Mouse (Mus musculus): ENCODE data around the gene Trim11. TPM values are rescaled to one million over a fixed set of nuclear protein-coding genes. Genes with fewer than 3 reads are reported as not detected.
"Not testable (repeated sequence)": the region's sequence is repeated elsewhere in the genome, so short reads cannot be mapped to it uniquely, and the experiment has no call there.

Trim11 gene
- polyA plus RNA-seq, 1 experiment from 2014 or later = 9.1 TPM

- Histone ChIP-seq H3K9ac (peak overlapping the region; percentile 19; the same call in 1 of the 2 replicates), H3K27ac (replicated peaks) (peak overlapping the region; percentile 80), H3K4me1 (replicated peaks) (peaks cover 31% of the 10 kb centered on the region), H3K4me3 (replicated peaks) (peak overlapping the region; percentile 59), H3K9me3 (replicated peaks) (no peaks in the 10 kb centered on the region), H3K4me2 (peak overlapping the region; percentile 77), H3K27me3 (peaks cover 91% of the 10 kb centered on the region), H3K36me3 (replicated peaks) (no peaks in the 10 kb centered on the region)
- 14% methylated on average over 23 of the region's 23 CpGs for WGBS (ENCODE audit: insufficient replicate concordance)
- ATAC-seq (ENCODE audit: insufficient read depth) = peak; percentile 60
Measured at GRCm38 (mm10) chr11:58947798-58948528, 29.9 kb upstream of the Trim11 start.

GRCm38 (mm10) chr11:58948542-58949479 lies 29.1 kb upstream of the Trim11 start, which contains the start of gene Hist3h2ba:
Gene Hist3h2ba, plus strand, starts transcription at chr11:58948920.
- Histone ChIP-seq H3K36me3 (replicated peaks) (no peaks in the 10 kb centered on the region), H3K9me3 (replicated peaks) (no peaks in the 10 kb centered on the region), H3K9ac (peak within 1 kb of the TSS; percentile 59), H3K27ac (replicated peaks) (peak within 1 kb of the TSS; percentile 80), H3K4me1 (replicated peaks) (peaks cover 39% of the 10 kb centered on the region), H3K4me3 (replicated peaks) (peak within 1 kb of the TSS; percentile 59), H3K4me2 (peak within 1 kb of the TSS; percentile 77), H3K27me3 (peaks cover 82% of the 10 kb centered on the region)
- WGBS (ENCODE audit: insufficient replicate concordance) = 1% methylated on average over 48 of the region's 48 CpGs
- peak; percentile 80 for ATAC-seq (ENCODE audit: insufficient read depth)

- Histone ChIP-seq H3K9ac (peak overlapping the region; percentile 59), H3K27me3 (peaks cover 73% of the 10 kb centered on the region), H3K36me3 (replicated peaks) (no peaks in the 10 kb centered on the region), H3K9me3 (replicated peaks) (no peaks in the 10 kb centered on the region), H3K27ac (replicated peaks) (peak overlapping the region; percentile 80), H3K4me1 (replicated peaks) (peaks cover 39% of the 10 kb centered on the region), H3K4me3 (replicated peaks) (peak overlapping the region; percentile 59), H3K4me2 (peak overlapping the region; percentile 77)
- no peak for ATAC-seq (ENCODE audit: insufficient read depth)
- 23% methylated on average over 20 of the region's 20 CpGs for WGBS (ENCODE audit: insufficient replicate concordance)
Measured at GRCm38 (mm10) chr11:58949480-58950431, 28.1 kb upstream of the Trim11 start.

GRCm38 (mm10) chr11:58951210-58951609 lies 26.7 kb upstream of the Trim11 start:
- Histone ChIP-seq H3K4me2 (no peak overlapping the region), H3K36me3 (replicated peaks) (peaks cover 3% of the 10 kb centered on the region; the same call in 1 of the 2 replicates), H3K9me3 (replicated peaks) (no peaks in the 10 kb centered on the region), H3K9ac (no peak overlapping the region), H3K27me3 (peaks cover 60% of the 10 kb centered on the region), H3K4me1 (replicated peaks) (peaks cover 43% of the 10 kb centered on the region), H3K27ac (replicated peaks) (no peak overlapping the region), H3K4me3 (replicated peaks) (no peak overlapping the region)
- WGBS (ENCODE audit: insufficient replicate concordance) = 81% methylated on average over 5 of the region's 5 CpGs
- ATAC-seq (ENCODE audit: insufficient read depth) = no peak

- peaks cover 56% of the 10 kb centered on the region for H3K4me1 ChIP-seq (replicated peaks)
- under 1% methylated on average over 33 of the region's 33 CpGs for WGBS (ENCODE audit: insufficient replicate concordance)
- peak; percentile 32 for ATAC-seq (ENCODE audit: insufficient read depth)
Measured at GRCm38 (mm10) chr11:58953351-58954169, 24.3 kb upstream of the Trim11 start.

GRCm38 (mm10) chr11:58954170-58954419 lies 23.8 kb upstream of the Trim11 start:
- Histone ChIP-seq H3K36me3 (replicated peaks) (peaks cover 28% of the 10 kb centered on the region), H3K9ac (peak overlapping the region; percentile 80), H3K4me3 (replicated peaks) (peak overlapping the region; percentile 75), H3K4me2 (peak overlapping the region; percentile 95), H3K4me1 (replicated peaks) (peaks cover 55% of the 10 kb centered on the region), H3K27me3 (peaks cover 32% of the 10 kb centered on the region), H3K27ac (replicated peaks) (peak overlapping the region; percentile 100)
- WGBS (ENCODE audit: insufficient replicate concordance) = under 1% methylated on average over 17 of the region's 17 CpGs
- not testable (repeated sequence) for H3K9me3 ChIP-seq (replicated peaks)
- ATAC-seq (ENCODE audit: insufficient read depth) = peak; percentile 38

More at GRCm38 (mm10) chr11:58953351-58954169, 24.3 kb upstream of the Trim11 start:
- H3K9ac ChIP-seq = peak overlapping the region; percentile 80
- H3K27me3 ChIP-seq = peaks cover 38% of the 10 kb centered on the region
- H3K36me3 ChIP-seq (replicated peaks) = peaks cover 27% of the 10 kb centered on the region
- H3K4me3 ChIP-seq (replicated peaks) = peak overlapping the region; percentile 75
- H3K27ac ChIP-seq (replicated peaks) = peak overlapping the region; percentile 100
- peak overlapping the region; percentile 95 for H3K4me2 ChIP-seq
- no peaks in the 10 kb centered on the region for H3K9me3 ChIP-seq (replicated peaks)

GRCm38 (mm10) chr11:58954420-58955142 lies 23.3 kb upstream of the Trim11 start, which contains the start of the genes Hist3h2a and Trim17:
Gene Hist3h2a, plus strand, starts transcription at chr11:58954685.
Gene Trim17, plus strand, starts transcription at chr11:58954685.
- peaks cover 27% of the 10 kb centered on the region for H3K27me3 ChIP-seq
- ATAC-seq (ENCODE audit: insufficient read depth) = peak; percentile 85
- under 1% methylated on average over 49 of the region's 49 CpGs for WGBS (ENCODE audit: insufficient replicate concordance)
- peaks cover 55% of the 10 kb centered on the region for H3K4me1 ChIP-seq (replicated peaks)
- H3K27ac ChIP-seq (replicated peaks) = peak within 1 kb of the TSS; percentile 100
- H3K4me3 ChIP-seq (replicated peaks) = peak within 1 kb of the TSS; percentile 75
- H3K36me3 ChIP-seq (replicated peaks) = peaks cover 28% of the 10 kb centered on the region
- H3K9ac ChIP-seq = peak within 1 kb of the TSS; percentile 93
- H3K4me2 ChIP-seq = peak within 1 kb of the TSS; percentile 95
- H3K9me3 ChIP-seq (replicated peaks) = no peaks in the 10 kb centered on the region

GRCm38 (mm10) chr11:58955143-58955867 lies 22.6 kb upstream of the Trim11 start:
- H3K9me3 ChIP-seq (replicated peaks) = no peaks in the 10 kb centered on the region
- peak overlapping the region; percentile 95 for H3K4me2 ChIP-seq
- peaks cover 28% of the 10 kb centered on the region for H3K36me3 ChIP-seq (replicated peaks)
- H3K4me1 ChIP-seq (replicated peaks) = peaks cover 55% of the 10 kb centered on the region
- WGBS (ENCODE audit: insufficient replicate concordance) = under 1% methylated on average over 20 of the region's 20 CpGs
- peak overlapping the region; percentile 100 for H3K27ac ChIP-seq (replicated peaks)
- H3K4me3 ChIP-seq (replicated peaks) = peak overlapping the region; percentile 75
- H3K9ac ChIP-seq = peak overlapping the region; percentile 93
- peaks cover 20% of the 10 kb centered on the region for H3K27me3 ChIP-seq
- ATAC-seq (ENCODE audit: insufficient read depth) = peak; percentile 14; the same call in 1 of the 2 replicates

- 29% methylated on average over 8 of the region's 8 CpGs for WGBS (ENCODE audit: insufficient replicate concordance)
- Histone ChIP-seq H3K27ac (replicated peaks) (peak overlapping the region; percentile 100), H3K4me1 (replicated peaks) (peaks cover 55% of the 10 kb centered on the region)
Measured at GRCm38 (mm10) chr11:58955868-58956257, 22.0 kb upstream of the Trim11 start.

More at GRCm38 (mm10) chr11:58955868-58956257, 22.0 kb upstream of the Trim11 start:
- ATAC-seq (ENCODE audit: insufficient read depth) = no peak
- Histone ChIP-seq H3K36me3 (replicated peaks) (peaks cover 28% of the 10 kb centered on the region), H3K4me2 (peak overlapping the region; percentile 95), H3K27me3 (peaks cover 15% of the 10 kb centered on the region), H3K9me3 (replicated peaks) (no peaks in the 10 kb centered on the region), H3K4me3 (replicated peaks) (peak overlapping the region; percentile 75), H3K9ac (peak overlapping the region; percentile 93)

All from liver, embryonic 15.5 days (tissue).